ENCODE assay signal across 8 mouse cellular contexts in the genomic region with DNA sequence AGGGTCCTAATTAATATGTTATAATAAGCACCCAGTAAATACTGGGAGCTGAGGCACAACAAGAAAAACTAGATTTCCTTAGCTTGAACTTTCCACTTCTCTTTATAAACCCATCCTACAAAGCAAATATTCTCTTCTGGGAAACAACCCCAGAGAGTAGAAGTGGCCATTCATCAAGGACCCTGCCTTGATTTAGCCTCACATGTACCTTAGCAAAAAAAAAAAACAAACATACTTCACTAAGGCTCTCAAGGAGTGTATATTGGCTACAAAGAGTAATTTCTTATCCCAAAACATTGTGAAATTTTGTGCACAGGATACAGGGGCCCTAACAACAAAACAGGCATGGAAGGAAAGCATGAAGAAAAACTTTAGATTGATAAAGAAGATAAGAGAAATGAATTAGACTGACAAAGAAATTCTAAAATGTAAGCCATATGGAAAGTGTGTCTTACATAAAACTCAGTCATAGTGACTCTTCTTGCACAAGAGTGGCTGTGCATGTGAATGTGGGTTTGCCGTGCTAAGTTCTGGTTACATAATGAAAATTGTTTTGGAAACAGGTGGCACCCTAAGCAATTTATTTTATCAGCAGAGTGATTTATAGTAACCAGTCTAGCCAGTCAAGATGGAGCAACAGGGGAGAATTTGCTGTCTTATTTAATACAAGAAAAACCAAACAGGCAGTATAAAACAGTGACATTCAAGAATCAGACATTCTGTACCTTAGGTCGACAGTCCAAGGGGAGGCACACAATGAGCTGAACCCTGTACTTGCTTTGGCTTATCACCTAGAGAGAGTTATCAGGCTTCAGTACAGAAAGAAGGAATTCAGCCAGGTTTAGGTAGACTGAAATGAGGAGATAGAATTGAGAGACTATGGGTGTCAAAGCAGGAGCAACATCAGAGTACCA. TPM values are rescaled to one million over a fixed set of nuclear protein-coding genes. Genes with fewer than 3 reads are reported as not detected.
DNase-seq lines count a peak whose midpoint lies in the region; ATAC-seq and TF ChIP-seq lines count a peak whose summit lies in the region.

No protein-coding gene starts in this region.

- H3K9ac ChIP-seq in heart, embryonic 15.5 days = peak overlapping the region; percentile 86
- H3K9ac ChIP-seq in hindbrain, postnatal 0 days (replicated peaks; ENCODE audit: low read length) = peak overlapping the region; percentile 88
- H3K9ac ChIP-seq in midbrain, embryonic 15.5 days = peak overlapping the region; percentile 91

- no peaks in the 10 kb centered on the region for H3K27me3 ChIP-seq in heart, embryonic 15.5 days
- no peaks in the 10 kb centered on the region for H3K27me3 ChIP-seq in hindbrain, postnatal 0 days (ENCODE audit: insufficient read depth, low read length)
- no peaks in the 10 kb centered on the region for H3K27me3 ChIP-seq in midbrain, embryonic 15.5 days (replicated peaks)

- no peaks in the 10 kb centered on the region for H3K9me3 ChIP-seq in heart, embryonic 15.5 days (replicated peaks)
- no peaks in the 10 kb centered on the region for H3K9me3 ChIP-seq in hindbrain, postnatal 0 days (ENCODE audit: low read length)
- no peaks in the 10 kb centered on the region for H3K9me3 ChIP-seq in midbrain, embryonic 15.5 days

- no peak for DNase-seq in heart, adult 8-10 months (ENCODE audit: low spot score)
- DNase-seq in hindbrain, postnatal 0 days (ENCODE audit: low spot score) = no peak
- DNase-seq in right cerebral cortex, adult 18-20 months = no peak
- DNase-seq in c-Kit-positive CD71-positive TER-119-positive erythroid progenitor cells, embryonic 14.5 days (ENCODE audit: low spot score) = no peak
- DNase-seq in ovary, postnatal 14 days (ENCODE audit: low spot score) = no peak

- TF ChIP-seq CTCF in hindbrain, postnatal 0 days (IDR thresholded peaks at IDR 0.05; ENCODE audit: low read depth) = no peak

- no peak overlapping the region for H3K27ac ChIP-seq in heart, embryonic 15.5 days
- H3K27ac ChIP-seq in brown adipose tissue, adult 24 weeks (replicated peaks; ENCODE audit: low read depth, low read length) = peak overlapping the region; percentile 84
- H3K27ac ChIP-seq in hindbrain, postnatal 0 days = peak overlapping the region; percentile 91; the same call in 1 of the 2 replicates
- peak overlapping the region; percentile 90; the same call in 1 of the 2 replicates for H3K27ac ChIP-seq in midbrain, embryonic 15.5 days

- H3K36me3 ChIP-seq in heart, embryonic 15.5 days = peaks cover 2% of the 10 kb centered on the region; the same call in 1 of the 2 replicates
- 0 out of 2 replicates have a peak, but pooled peaks cover under 1% of the 10 kb centered on the region for H3K36me3 ChIP-seq in hindbrain, postnatal 0 days (ENCODE audit: insufficient read depth, low read length)
- no peaks in the 10 kb centered on the region; the same call in 1 of the 2 replicates for H3K36me3 ChIP-seq in midbrain, embryonic 15.5 days (replicated peaks)

- H3K4me3 ChIP-seq in heart, embryonic 15.5 days = peak overlapping the region; percentile 99
- H3K4me3 ChIP-seq in brown adipose tissue, adult 24 weeks (ENCODE audit: insufficient read depth, low read depth, low read length) = peak overlapping the region; percentile 68
- H3K4me3 ChIP-seq in hindbrain, postnatal 0 days (ENCODE audit: low read length) = peak overlapping the region; percentile 84
- peak overlapping the region; percentile 96 for H3K4me3 ChIP-seq in midbrain, embryonic 15.5 days

- peak overlapping the region; percentile 95 for H3K4me2 ChIP-seq in heart, embryonic 15.5 days
- peak overlapping the region; percentile 97 for H3K4me2 ChIP-seq in hindbrain, postnatal 0 days (ENCODE audit: low read depth, low read length)
- H3K4me2 ChIP-seq in midbrain, embryonic 15.5 days = peak overlapping the region; percentile 96

- WGBS in heart, embryonic 15.5 days = 63% methylated on average over 2 of the region's 2 CpGs
- WGBS in hindbrain, postnatal 0 days = 65% methylated on average over 2 of the region's 2 CpGs
- WGBS in midbrain, embryonic 15.5 days = 82% methylated on average over 2 of the region's 2 CpGs

- H3K4me1 ChIP-seq in heart, embryonic 15.5 days (replicated peaks) = peaks cover 24% of the 10 kb centered on the region
- peaks cover 2% of the 10 kb centered on the region; the same call in 1 of the 2 replicates for H3K4me1 ChIP-seq in brown adipose tissue, adult 24 weeks (ENCODE audit: control insufficient read depth, insufficient read depth, insufficient read length, low read length)
- 0 out of 2 replicates have a peak, but pooled peaks cover 3% of the 10 kb centered on the region for H3K4me1 ChIP-seq in hindbrain, postnatal 0 days (ENCODE audit: insufficient read depth, low read length)
- H3K4me1 ChIP-seq in midbrain, embryonic 15.5 days = peaks cover 26% of the 10 kb centered on the region

- no peak for ATAC-seq in heart, embryonic 15.5 days (replicated peaks; ENCODE audit: insufficient number of reproducible peaks, insufficient read depth, low FRiP score, low read depth)
- no peak for ATAC-seq in hindbrain, postnatal 0 days
- ATAC-seq in midbrain, embryonic 15.5 days (replicated peaks) = no peak

RNA-seq across cellular contexts. Expression of gene Gpam, which starts 26.6 kb away (rescaled TPM):
- 8.6 and 11.5 TPM in 2 replicates for polyA plus RNA-seq in heart, embryonic 15.5 days (2015; fragmentation: Nextera tagmentation; extraction: Ambion mirVana)
- total RNA-seq in heart, adult 8-10 months (2022) = 100 to 1,000 TPM; 170 to 216 (median 189) TPM
- 110 and 122 TPM in 2 replicates for polyA plus RNA-seq in brown adipose tissue, adult 24 weeks (2012; ENCODE audit: insufficient read depth, insufficient read length, missing spikeins)
- 84.2 and 85.1 TPM in 2 replicates for total RNA-seq in hindbrain, postnatal 0 days (2014; rRNA removed)
- polyA plus RNA-seq in hindbrain, postnatal 0 days (2015; fragmentation: Nextera tagmentation; extraction: Ambion mirVana) = 20.7 and 20.9 TPM in 2 replicates
- 24.6 and 25.8 TPM in 2 replicates for polyA plus RNA-seq in midbrain, embryonic 15.5 days (2015; fragmentation: Nextera tagmentation; extraction: Ambion mirVana)
